Mouse (Mus musculus): ENCODE results near the gene Cdc25b.

Cdc25b gene

GRCm38 (mm10) chr2:131186771-131187601 lies at the start of gene Cdc25b, which contains the start of gene Spef1:
Gene Cdc25b (plus strand): TSS chr2:131186949.
Gene Spef1 (minus strand): TSS chr2:131187282.
- DNase-seq (ENCODE audit: low read depth, low spot score), result peak; percentile 71

DNA sequence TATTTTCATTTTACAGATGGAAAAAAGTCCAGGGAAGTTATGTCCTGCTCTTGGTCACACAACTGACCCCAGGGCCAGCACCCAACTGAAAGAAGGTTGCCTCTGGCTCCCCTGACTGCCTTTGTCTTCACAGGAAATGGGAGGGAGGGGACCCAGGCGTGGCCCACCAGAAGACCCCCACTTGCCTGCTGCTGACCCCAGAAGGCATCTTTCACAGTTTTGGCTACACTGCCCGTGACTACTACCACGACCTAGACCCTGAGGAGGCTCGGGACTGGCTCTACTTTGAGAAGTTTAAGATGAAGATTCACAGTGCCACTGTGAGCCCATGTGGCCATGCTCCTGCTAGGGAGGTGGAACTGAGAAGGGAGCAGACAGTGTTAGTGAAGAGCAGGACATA lies 48.5 kb upstream of the Cdc25b start:
- DNase-seq (ENCODE audit: low read depth, low spot score), result no peak

GRCm38 (mm10) chr2:131138760-131139159 lies 48.0 kb upstream of the Cdc25b start:
- no peak for DNase-seq (ENCODE audit: low read depth, low spot score)

- DNase-seq (ENCODE audit: low read depth, low spot score), result no peak
Measured at GRCm38 (mm10) chr2:131139287-131139686, 47.5 kb upstream of the Cdc25b start.

GRCm38 (mm10) chr2:131139886-131140532 lies 46.7 kb upstream of the Cdc25b start:
- DNase-seq (ENCODE audit: low read depth, low spot score), result no peak

DNA sequence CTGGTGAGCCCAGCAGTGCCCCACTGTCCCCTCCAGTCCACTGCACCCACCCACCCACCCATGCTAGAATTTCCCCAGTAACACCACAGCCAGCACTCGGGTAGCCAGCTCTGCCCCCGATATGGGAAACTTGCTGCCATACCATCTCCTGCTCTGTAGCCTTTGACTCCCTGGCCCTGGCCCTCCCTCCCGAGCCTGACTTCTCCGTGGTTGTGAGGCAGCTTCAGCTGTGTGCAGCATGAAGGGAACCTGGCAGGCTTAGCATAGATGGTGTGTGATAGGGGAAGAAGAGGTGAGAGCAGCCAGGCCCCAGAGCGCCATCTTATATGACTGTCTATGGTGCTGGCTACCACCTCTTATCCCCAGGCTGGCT lies 46.2 kb upstream of the Cdc25b start:
- no peak for DNase-seq (ENCODE audit: low read depth, low spot score)

DNA sequence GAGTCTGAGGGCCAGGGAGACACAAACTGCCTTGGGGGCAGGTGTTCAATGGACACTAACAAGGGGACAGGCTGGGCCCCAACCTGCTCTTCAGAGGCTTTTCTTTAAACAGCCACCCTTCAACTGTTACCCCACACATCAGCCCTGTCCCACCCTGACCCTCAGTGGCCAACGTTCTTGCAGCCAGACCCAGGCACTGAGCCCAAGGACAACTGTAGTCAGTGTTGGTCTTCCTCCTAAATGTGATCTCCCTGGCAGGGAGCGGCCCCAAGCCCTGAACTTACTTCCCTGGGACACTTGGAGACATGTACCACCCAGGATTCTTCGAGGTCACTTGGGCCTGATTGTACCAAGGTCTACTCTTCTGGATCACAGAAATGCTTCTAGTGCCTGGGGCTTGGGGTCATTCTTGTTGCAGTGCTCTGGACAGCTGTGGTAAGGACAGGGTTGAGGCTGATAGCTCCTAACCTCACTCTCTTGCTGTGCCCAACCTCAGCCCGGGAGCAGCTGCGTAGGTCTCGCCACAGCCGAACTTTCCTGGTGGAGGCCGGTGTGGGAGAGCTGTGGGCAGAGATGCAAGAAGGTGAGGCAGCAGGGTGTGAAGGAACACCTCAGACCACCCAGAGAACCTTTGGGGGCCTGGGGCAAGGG lies 45.3 kb upstream of the Cdc25b start:
- DNase-seq (ENCODE audit: low read depth, low spot score), result no peak

- peak; percentile 58 for DNase-seq (ENCODE audit: low read depth, low spot score)
Measured at GRCm38 (mm10) chr2:131142592-131142991, 44.2 kb upstream of the Cdc25b start.

- no peak for DNase-seq (ENCODE audit: low read depth, low spot score)
Measured at GRCm38 (mm10) chr2:131143007-131143780, 43.6 kb upstream of the Cdc25b start.

DNA sequence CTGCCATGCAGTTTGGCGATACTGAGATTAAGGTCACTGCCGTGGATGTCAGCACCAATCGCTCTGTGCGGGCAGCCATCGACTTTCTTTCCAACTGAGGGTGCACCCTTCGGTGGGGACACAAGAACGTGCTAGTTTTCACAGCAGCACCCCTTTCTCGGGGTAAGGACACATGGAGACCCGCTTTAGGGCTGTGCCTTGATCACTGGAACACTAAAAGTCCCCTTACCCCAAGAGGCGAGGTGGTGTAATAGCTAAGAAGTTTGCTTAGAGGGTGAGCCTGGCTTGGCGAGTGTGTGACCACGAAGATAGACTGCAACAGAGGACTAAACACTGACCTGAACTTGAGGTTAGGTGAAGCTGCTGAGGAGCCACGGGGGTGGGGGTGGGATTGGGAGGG lies 41.6 kb upstream of the Cdc25b start:
- DNase-seq (ENCODE audit: low read depth, low spot score), result no peak

GRCm38 (mm10) chr2:131145536-131145935 lies 41.2 kb upstream of the Cdc25b start:
- no peak for DNase-seq (ENCODE audit: low read depth, low spot score)

DNA sequence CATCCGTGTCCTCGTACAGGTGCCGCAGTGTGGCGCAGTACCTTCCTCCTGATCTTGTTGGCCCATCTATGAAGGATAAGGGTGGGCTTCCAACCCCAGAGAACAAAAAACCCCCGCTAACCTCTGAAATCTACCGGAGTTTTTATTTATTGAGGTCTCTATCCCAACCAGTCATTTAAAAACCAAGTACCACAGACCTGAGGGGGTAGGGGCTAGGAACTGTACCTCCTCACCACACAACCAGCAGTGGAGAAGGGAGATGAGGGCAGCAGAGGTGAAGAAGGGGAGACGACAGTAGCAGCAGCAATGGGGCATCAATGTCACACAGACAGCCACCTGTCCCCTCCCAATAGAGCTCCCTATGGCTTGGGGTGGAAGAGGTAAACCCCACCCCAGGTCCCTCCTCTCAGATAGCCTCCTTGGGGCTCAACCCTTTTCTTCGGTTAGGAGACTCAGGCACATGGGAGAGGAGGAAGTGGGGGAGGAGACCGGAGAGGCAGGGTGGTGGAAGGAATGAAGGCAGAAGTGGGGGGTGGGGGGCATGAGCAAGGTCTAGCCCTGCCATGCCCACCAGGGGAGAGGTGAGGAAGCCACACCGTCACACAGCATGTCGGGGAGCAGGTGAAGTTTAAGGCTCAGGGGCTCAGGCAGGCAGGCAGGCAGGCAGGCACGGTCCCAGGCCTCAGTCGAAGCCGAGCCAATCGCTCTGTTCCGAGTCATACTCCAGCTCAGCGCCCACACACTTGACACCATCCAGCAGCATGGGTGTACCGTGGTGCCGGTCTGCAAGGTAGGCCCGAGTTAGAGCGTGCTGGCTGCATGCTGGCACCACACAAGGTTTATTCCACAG lies 40.3 kb upstream of the Cdc25b start:
- DNase-seq (ENCODE audit: low read depth, low spot score), result no peak

- no peak for DNase-seq (ENCODE audit: low read depth, low spot score)
Measured at GRCm38 (mm10) chr2:131147043-131147365, 39.7 kb upstream of the Cdc25b start.

GRCm38 (mm10) chr2:131148353-131149253 lies 38.1 kb upstream of the Cdc25b start:
- no peak for DNase-seq (ENCODE audit: low read depth, low spot score)

DNA sequence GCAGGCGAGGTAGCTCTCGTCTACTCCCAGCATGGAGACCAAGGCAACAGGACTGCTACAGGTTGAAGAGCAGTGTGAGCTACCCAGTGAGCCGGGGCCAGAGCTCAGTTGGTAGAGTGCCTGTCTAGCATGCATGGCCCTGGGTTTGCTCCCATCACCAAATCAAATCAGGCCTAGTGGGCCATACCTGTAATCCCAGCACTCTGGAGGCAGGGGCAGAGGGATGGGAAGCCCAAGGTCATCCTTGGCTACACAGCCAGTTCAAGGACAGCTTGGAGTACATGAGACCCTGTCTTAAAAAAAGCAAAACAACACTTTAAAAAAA lies 37.5 kb upstream of the Cdc25b start:
- no peak for DNase-seq (ENCODE audit: low read depth, low spot score)

DNA sequence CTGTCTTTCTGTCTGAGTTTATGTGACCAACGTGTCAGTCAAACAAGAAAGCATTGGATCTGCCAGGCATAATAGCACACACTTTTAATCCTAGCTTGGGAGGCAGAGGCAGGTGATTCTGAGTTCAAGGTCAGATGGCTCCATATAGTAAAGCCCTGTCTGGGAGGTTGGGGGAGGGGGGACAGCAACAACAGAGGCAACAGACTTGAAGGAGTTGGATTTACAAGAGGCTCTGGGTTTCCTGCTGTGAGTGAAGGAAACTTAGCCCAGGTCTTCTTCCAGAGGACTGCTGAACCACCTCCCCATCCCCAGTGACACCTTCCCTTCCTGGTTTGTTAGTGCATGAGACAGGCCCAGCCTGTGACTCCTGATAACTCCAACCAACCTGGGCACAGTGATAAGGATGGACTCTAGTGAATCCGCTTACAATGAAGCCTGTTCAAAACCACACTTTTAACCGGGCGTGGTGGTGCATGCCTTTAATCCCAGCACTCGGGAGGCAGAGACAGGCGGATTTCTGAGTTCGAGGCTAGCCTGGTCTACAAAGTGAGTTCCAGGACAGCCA lies 34.5 kb upstream of the Cdc25b start:
- no peak for DNase-seq (ENCODE audit: low read depth, low spot score)

GRCm38 (mm10) chr2:131154036-131154435 lies 32.7 kb upstream of the Cdc25b start:
- no peak for DNase-seq (ENCODE audit: low read depth, low spot score)

GRCm38 (mm10) chr2:131156987-131157386 lies 29.8 kb upstream of the Cdc25b start:
- no peak for DNase-seq (ENCODE audit: low read depth, low spot score)

- no peak for DNase-seq (ENCODE audit: low read depth, low spot score)
Measured at GRCm38 (mm10) chr2:131159491-131159910, 27.2 kb upstream of the Cdc25b start.
